Mouse (Mus musculus): ENCODE results near the gene Wscd2.

Wscd2 gene

DNA sequence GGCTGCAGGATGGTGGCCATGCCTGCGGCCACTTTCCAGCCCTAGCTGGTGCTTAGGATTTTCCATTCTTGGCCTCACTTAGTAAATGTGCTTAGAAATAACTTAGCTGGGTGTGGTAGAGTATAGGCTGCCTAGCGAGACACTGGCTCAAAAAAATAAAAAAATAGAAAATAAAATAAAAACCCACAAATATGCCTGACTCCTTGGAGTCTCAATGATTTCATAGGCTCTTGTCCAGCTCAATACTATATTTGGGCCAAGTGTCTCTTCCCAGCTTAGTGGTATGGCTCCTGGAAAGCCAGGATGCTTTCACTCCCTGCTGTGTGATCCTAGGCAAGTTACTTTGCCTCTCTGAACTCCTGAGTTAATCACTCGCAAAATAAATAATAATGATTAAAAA, 139.1 kb downstream of the Wscd2 start:
- no peak for TF ChIP-seq GATA4 (IDR thresholded peaks at IDR 0.05; ENCODE audit: insufficient replicate concordance, low read length)

DNA sequence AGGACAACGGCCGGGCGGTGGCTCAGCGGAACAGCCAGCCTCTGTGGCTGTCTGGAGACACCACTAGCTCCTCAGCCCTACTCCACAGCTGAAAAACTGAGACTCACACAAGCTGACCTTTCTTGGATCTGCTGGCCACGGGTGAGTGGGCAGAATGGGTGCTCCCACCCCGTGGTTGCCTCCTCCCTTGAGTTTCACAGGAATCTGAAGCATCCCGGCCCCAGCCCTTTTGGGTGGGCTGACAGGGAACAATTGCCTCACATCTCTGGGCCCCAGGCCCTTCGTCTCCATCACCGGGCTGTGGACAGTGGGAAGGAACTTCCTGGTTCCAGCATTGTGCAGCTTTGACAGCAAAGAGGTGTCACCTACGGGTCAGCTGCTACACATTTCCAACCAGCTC, 140.0 kb downstream of the Wscd2 start:
- no peak for TF ChIP-seq GATA4 (IDR thresholded peaks at IDR 0.05; ENCODE audit: insufficient replicate concordance, low read length)

DNA sequence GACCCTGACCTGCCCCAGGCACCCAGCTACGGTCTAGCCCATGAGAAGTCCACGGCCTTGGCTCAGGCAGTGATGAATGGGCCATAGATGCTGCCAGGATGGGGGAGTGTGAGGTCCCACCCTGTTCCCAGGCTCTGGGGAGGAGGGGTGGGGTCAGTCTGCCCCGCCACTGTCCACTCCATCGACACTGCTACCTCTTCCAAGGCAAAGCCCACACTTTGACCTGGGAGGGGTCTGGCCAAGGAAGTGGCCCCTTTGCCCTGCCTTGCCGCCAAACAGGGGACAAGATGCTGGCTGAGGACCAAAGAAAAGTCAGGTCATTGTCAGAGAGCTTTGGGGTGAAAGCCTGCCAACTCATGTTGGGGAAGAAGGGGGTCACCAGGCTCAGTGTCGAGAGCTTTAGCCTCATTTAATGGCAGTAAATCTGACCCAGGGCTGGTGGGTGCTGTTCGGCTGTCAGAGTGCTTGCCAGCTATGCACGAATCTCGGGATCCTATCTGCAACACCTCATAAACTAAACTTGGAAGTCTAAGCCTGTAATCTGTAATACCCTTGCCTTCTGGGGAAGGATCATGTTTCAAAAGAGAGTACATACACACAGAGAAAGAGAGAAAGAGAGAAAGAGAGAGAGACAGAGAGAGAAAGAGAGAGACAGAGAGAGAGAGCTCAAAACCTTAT, 143.0 kb downstream of the Wscd2 start:
- TF ChIP-seq GATA4 (IDR thresholded peaks at IDR 0.05; ENCODE audit: insufficient replicate concordance, low read length), result no peak

DNA sequence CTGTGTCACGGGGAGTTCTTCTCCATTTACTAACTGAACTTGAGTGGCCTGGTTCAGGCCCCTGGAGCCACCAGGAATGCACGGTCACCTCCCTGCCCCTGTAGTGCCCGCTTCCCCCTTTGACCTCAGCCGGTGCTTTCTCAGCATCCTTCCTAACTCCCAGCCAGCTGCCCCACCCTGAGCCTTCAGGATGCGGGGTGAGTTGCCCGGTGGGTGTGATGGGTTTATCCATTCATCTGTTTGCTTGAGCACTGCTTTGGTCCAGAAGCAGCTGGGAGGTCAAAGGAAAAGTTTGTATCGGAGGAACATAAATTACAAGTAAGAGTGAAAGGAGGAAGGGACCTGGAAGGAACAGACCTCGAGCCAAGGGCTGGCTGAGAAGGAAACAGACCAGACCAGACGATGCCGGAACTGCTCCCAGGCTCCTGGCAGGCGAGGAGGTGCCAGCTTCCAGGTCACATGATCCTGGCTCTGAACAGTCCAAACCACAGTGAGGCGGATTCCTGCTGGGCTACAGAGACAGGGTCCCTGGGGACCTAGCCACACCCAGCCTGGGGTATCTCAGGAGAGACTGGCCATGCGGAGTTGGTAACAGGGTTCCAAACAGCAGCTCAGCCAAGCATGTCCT, 144.0 kb downstream of the Wscd2 start:
- no peak for TF ChIP-seq GATA4 (IDR thresholded peaks at IDR 0.05; ENCODE audit: insufficient replicate concordance, low read length)

DNA sequence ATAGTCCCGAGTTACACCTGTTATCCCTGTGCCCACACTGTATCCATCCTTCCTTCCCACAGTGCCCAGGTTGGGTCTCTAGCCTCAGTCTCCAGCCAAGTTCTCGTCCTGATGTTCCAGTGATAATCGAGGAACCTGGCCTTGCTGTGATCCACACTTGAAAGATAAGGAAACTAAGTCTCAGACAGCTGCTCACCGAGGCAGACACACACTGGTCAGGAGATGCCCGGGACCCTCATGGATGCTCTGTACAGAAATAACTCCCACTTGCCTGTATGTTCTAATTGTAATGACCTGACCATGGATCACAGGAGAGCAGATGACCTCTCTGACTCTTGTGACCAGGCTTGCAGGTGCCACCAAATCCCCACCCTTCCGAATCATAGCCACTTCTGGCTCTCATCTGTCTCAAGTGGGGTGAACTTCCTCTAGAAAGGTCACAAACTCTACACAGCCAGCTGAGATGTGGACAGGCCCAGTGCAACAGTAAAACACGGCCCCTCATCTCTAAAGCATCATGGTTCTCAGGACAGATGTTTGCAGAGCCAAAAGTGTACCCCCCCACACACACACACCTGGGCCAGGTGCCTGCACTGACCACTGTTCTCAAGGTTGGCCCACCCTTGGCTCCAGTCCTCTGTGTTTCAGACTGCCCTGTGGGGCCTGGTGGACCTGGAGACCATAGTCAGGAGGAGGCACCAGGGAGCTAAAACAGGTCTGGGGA, 144.9 kb downstream of the Wscd2 start:
- TF ChIP-seq GATA4 (IDR thresholded peaks at IDR 0.05; ENCODE audit: insufficient replicate concordance, low read length), result no peak

DNA sequence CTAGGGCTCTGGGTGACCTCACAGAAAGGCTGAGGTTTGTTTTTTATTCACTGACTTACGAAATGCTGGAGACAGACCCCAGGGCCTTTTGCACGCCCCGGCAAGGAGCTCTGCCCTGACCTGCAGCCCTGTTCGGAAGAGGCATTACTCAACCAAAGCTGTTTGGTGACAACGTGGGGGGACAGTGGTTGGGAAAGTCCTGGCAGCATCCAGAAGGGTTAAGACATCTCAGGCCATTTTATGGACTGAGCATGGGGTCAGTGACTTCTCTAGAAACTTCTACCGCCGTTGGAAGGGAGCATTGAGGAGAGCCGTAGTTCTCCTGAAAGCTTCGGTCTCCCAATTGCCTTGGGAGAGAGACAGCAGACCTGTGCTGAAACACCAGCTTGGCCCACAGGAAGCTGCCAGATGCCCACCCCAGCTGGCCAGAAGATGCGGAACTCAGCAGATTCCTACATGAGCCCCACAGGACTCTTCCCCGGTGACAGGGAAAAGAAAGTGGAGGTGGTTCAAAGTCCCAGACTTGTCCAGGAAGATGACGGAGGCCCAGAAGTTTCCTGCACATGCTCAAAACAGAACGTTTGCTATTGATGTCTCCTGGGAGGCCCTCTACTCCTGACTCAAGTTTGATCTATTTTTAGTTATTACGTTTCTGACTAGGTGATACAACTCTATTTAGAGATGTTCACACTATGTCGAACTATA, 145.9 kb downstream of the Wscd2 start:
- no peak for TF ChIP-seq GATA4 (IDR thresholded peaks at IDR 0.05; ENCODE audit: insufficient replicate concordance, low read length)

DNA sequence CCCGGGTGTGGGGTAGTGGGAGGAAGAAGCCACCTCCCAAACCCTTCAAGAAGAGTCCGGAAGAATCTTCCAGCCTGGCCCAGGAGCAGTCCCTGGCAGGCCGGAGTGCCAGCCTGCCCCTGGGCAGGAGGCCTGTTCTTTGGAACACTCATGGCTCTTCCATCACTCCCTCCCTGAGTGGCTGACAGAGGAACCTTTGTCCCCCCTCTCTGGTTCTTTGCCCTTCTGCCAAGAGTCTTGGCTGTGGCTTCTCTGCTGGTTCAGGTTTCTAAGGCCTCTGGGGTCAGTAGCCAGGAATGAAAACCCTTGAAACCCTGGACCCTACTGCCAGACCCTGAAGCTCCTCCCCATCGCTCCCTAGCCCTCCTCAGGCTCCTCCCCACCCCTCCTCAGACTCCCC, 147.5 kb downstream of the Wscd2 start:
- TF ChIP-seq GATA4 (IDR thresholded peaks at IDR 0.05; ENCODE audit: insufficient replicate concordance, low read length), result no peak

DNA sequence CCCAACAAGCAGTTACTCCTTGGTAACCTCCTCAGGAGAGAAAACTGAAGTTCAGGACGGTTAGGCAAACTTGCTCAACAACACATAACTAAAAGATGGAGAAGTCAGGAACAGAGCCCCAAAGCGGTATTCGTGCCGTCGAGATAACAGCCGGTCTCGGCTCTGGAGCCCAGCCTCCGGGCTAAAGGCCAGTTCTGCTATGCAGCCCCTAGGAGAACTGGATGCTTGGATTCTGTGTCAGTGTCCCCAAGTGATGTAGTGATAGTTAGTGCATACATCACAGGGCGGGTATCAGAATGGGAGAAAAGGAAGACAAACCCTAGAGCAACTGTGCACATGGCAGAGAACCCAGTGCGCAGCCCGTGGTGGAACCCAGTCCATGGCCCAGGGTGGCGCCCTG, 147.9 kb downstream of the Wscd2 start:
- TF ChIP-seq GATA4 (IDR thresholded peaks at IDR 0.05; ENCODE audit: insufficient replicate concordance, low read length), result no peak

DNA sequence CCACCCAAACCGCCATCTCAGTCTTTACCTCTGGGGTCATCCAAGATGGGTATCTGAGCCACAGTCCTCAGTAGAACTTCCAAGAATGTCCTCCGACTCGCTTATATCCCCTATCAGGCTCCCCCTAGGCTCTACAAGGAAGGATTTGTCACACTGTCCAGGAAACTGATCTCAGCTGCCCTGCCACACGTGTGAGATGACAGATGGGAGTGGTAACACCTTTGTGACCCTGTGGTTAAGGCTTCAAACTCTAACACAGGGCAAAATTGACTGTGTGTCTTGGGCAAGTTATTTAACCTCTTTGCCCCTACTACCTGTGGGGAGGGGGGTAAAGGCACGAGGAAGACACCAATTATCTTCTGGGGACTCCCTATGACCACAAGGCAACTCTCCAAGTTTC, 149.0 kb downstream of the Wscd2 start:
- TF ChIP-seq GATA4 (IDR thresholded peaks at IDR 0.05; ENCODE audit: insufficient replicate concordance, low read length), result no peak

All from liver, adult (tissue).